Mouse (Mus musculus) heart, postnatal 14 days (tissue): ENCODE measurements around the gene Ghrl. TPM values are rescaled to one million over a fixed set of nuclear protein-coding genes. Genes with fewer than 3 reads are reported as not detected.
A peak's percentile ranks its signal among the peaks of the same experiment; 100 is the strongest.

ENCODE experiments used
- DNase-seq, 2 experiments: peaks; one replicate each; pipeline ENCODE4 v3.0.0; 2021 to 2022
- intact Hi-C: fragments of 180-260 bp; cut with DNase I; formaldehyde crosslinking; loops from one replicate; pipeline ENCODE4 v1.15.1; 2025
- total RNA-seq, 2 experiments: library from RNA; stranded (reverse); gene quantifications; 2 replicates each; pipeline ENCODE4 v1.2.3; 2021

Gene Ghrl
- total RNA-seq, 2 experiments from 2014 or later, result 0.53 TPM; not detected in 1

- intact Hi-C loops, result loop anchor here (2.0 kb wide), 1 partner anchor 59 kb away; the partner anchor contains the start of gene Irak2
- DNase-seq, result peak; percentile 46 to 52
These were observed 22.2 kb downstream of the Ghrl start for GRCm38 (mm10) chr6:113697222-113698205.

- DNase-seq, result peak; percentile 94 to 96
- intact Hi-C loops, result loop anchor here (2.0 kb wide), 1 partner anchor 58 kb away; the partner anchor contains the start of gene Irak2
These were observed 23.0 kb downstream of the Ghrl start, which contains the start of gene Tatdn2 for GRCm38 (mm10) chr6:113696582-113697221. Gene Tatdn2, plus strand, starts transcription at chr6:113697050.

GRCm38 (mm10) chr6:113695766-113696355, 23.8 kb downstream of the Ghrl start:
- intact Hi-C loops, result loop anchor here (2.0 kb wide), 1 partner anchor 57 kb away; the partner anchor contains the start of gene Irak2
- DNase-seq, result peak in 1 of 2 experiments; percentile 11

GRCm38 (mm10) chr6:113695203-113695602, 24.5 kb downstream of the Ghrl start:
- DNase-seq, result no peak
- intact Hi-C loops, result no loop called here

GRCm38 (mm10) chr6:113693377-113693776, 26.3 kb downstream of the Ghrl start:
- DNase-seq, result no peak
- intact Hi-C loops, result no loop called here

GRCm38 (mm10) chr6:113692661-113693133, 27.0 kb downstream of the Ghrl start:
- intact Hi-C loops, result no loop called here
- no peak for DNase-seq

- intact Hi-C loops, result no loop called here
- DNase-seq, result no peak
These were observed 28.6 kb downstream of the Ghrl start for GRCm38 (mm10) chr6:113691084-113691462.

- intact Hi-C loops, result no loop called here
- peak; percentile 25 to 55 for DNase-seq
These were observed 29.1 kb downstream of the Ghrl start for GRCm38 (mm10) chr6:113690400-113691083.

GRCm38 (mm10) chr6:113690008-113690399, 29.7 kb downstream of the Ghrl start:
- intact Hi-C loops, result no loop called here

GRCm38 (mm10) chr6:113686551-113687125, 33.0 kb downstream of the Ghrl start:
- DNase-seq, result no peak
- intact Hi-C loops, result no loop called here

More at GRCm38 (mm10) chr6:113690008-113690399, 29.7 kb downstream of the Ghrl start:
- peak in 1 of 2 experiments; percentile 15 for DNase-seq

- DNase-seq, result no peak
- intact Hi-C loops, result no loop called here
These were observed 36.4 kb downstream of the Ghrl start for GRCm38 (mm10) chr6:113683081-113683825.

- intact Hi-C loops, result loop anchor here (1.0 kb wide), 1 partner anchor 43 kb away; the partner anchor contains the start of gene Irak2
- peak; percentile 84 to 91 for DNase-seq
These were observed 38.4 kb downstream of the Ghrl start for GRCm38 (mm10) chr6:113681271-113681670.

- intact Hi-C loops, result no loop called here
- no peak for DNase-seq
These were observed 39.6 kb downstream of the Ghrl start for GRCm38 (mm10) chr6:113679993-113680566.

- intact Hi-C loops, result no loop called here
- no peak for DNase-seq
These were observed 41.3 kb downstream of the Ghrl start for GRCm38 (mm10) chr6:113678246-113679012.

- no peak for DNase-seq
- intact Hi-C loops, result no loop called here
These were observed 42.5 kb downstream of the Ghrl start for GRCm38 (mm10) chr6:113677070-113677734.

GRCm38 (mm10) chr6:113675991-113676390, 43.7 kb downstream of the Ghrl start:
- no peak for DNase-seq
- intact Hi-C loops, result no loop called here

GRCm38 (mm10) chr6:113675234-113675633, 44.4 kb downstream of the Ghrl start:
- intact Hi-C loops, result no loop called here
- no peak for DNase-seq
